ENCODE assay signal across 8 mouse cellular contexts in genomic region chrX:155337905-155338721, GRCm38 (mm10). TPM values are rescaled to one million over a fixed set of nuclear protein-coding genes. Genes with fewer than 3 reads are reported as not detected.
A peak's percentile ranks its signal among the peaks of the same experiment; 100 is the strongest.
DNase-seq lines count a peak whose midpoint lies in the region; ATAC-seq and TF ChIP-seq lines count a peak whose summit lies in the region.

No protein-coding gene starts in this region.

- peak; percentile 46; the same call in 1 of the 2 replicates for TF ChIP-seq POLR2A in liver, adult 2 months (IDR thresholded peaks at IDR 0.05; ENCODE audit: extremely low read depth, insufficient read depth, low read length)
- TF ChIP-seq POLR2A in myocyte (IDR thresholded peaks at IDR 0.05; ENCODE audit: insufficient read length, low read depth) = peak; percentile 84

- H3K4me3 ChIP-seq in embryonic facial prominence, embryonic 14.5 days (ENCODE audit: low read depth, low read length) = peak overlapping the region; percentile 56
- peak overlapping the region; percentile 55 for H3K4me3 ChIP-seq in kidney, embryonic 14.5 days (ENCODE audit: low read length)
- H3K4me3 ChIP-seq in liver, adult 2 months (ENCODE audit: insufficient read depth, low read depth, low read length) = peak overlapping the region; percentile 94
- H3K4me3 ChIP-seq in myocyte = peak overlapping the region; percentile 40

- H3K36me3 ChIP-seq in embryonic facial prominence, embryonic 14.5 days (ENCODE audit: control insufficient read depth, insufficient read depth, low read length) = no peaks in the 10 kb centered on the region
- no peaks in the 10 kb centered on the region; the same call in 1 of the 2 replicates for H3K36me3 ChIP-seq in kidney, embryonic 14.5 days (ENCODE audit: control insufficient read depth, insufficient read depth, low read length)
- H3K36me3 ChIP-seq in liver, adult 2 months (ENCODE audit: control insufficient read depth, insufficient read depth, low read length) = peaks cover 1% of the 10 kb centered on the region; the same call in 1 of the 2 replicates
- peaks cover 3% of the 10 kb centered on the region for H3K36me3 ChIP-seq in myocyte (ENCODE audit: control insufficient read depth, insufficient read depth)
- no peaks in the 10 kb centered on the region for H3K36me3 ChIP-seq in splenic B cell, adult 2 months (ENCODE audit: control insufficient read depth, insufficient read depth, low read length, poor library complexity, severe bottlenecking)

- H3ac ChIP-seq in myocyte (ENCODE audit: control insufficient read depth, insufficient read length) = peak overlapping the region; percentile 56

- no peaks in the 10 kb centered on the region for H3K4me1 ChIP-seq in embryonic facial prominence, embryonic 14.5 days (ENCODE audit: control insufficient read depth, insufficient read depth, low read length)
- no peaks in the 10 kb centered on the region for H3K4me1 ChIP-seq in kidney, embryonic 14.5 days (ENCODE audit: control insufficient read depth, insufficient read depth, low read length)
- no peaks in the 10 kb centered on the region for H3K4me1 ChIP-seq in liver, adult 2 months (ENCODE audit: control insufficient read depth, insufficient read depth, low read length)

- H3K9ac ChIP-seq in embryonic facial prominence, embryonic 14.5 days (ENCODE audit: low read depth, low read length) = peak overlapping the region; percentile 76
- H3K9ac ChIP-seq in kidney, embryonic 14.5 days (ENCODE audit: low read depth, low read length) = peak overlapping the region; percentile 67
- peak overlapping the region; percentile 86 for H3K9ac ChIP-seq in liver, adult 2 months (ENCODE audit: low read depth, low read length)

- no peaks in the 10 kb centered on the region for H3K27me3 ChIP-seq in embryonic facial prominence, embryonic 14.5 days (replicated peaks; ENCODE audit: control insufficient read depth, insufficient read depth, low read length)
- H3K27me3 ChIP-seq in kidney, embryonic 14.5 days (ENCODE audit: control insufficient read depth, insufficient read depth, low read length) = no peaks in the 10 kb centered on the region
- H3K27me3 ChIP-seq in liver, adult 2 months (ENCODE audit: control insufficient read depth, insufficient read depth, low read length) = no peaks in the 10 kb centered on the region
- no peaks in the 10 kb centered on the region for H3K27me3 ChIP-seq in myocyte (ENCODE audit: control insufficient read depth, insufficient read depth, insufficient read length)
- no peaks in the 10 kb centered on the region for H3K27me3 ChIP-seq in splenic B cell, adult 2 months (ENCODE audit: control insufficient read depth, insufficient read depth, low read length, poor library complexity, severe bottlenecking)

- H3K9me3 ChIP-seq in embryonic facial prominence, embryonic 14.5 days (ENCODE audit: control insufficient read depth, low read length) = no peaks in the 10 kb centered on the region
- no peaks in the 10 kb centered on the region for H3K9me3 ChIP-seq in kidney, embryonic 14.5 days (ENCODE audit: control insufficient read depth, low read length)

- peak; percentile 80 for DNase-seq in 416B (ENCODE audit: low read depth)
- DNase-seq in adrenal gland, postnatal 4 days (ENCODE audit: low spot score in 2 of 2) = peak; percentile 60 to 66
- peak; percentile 89 for DNase-seq in embryonic facial prominence, embryonic 14.5 days (ENCODE audit: low spot score)
- peak; percentile 71 to 72 for DNase-seq in heart, adult 9 months (ENCODE audit: low spot score in 2 of 2)
- peak; percentile 64 for DNase-seq in liver, adult 2 months (ENCODE audit: extremely low read depth, low read depth, low spot score)
- peak; percentile 83 for DNase-seq in splenic B cell, adult 2 months (ENCODE audit: low read depth, low spot score)

- no peak for TF ChIP-seq CTCF in liver, adult 2 months (IDR thresholded peaks at IDR 0.05; ENCODE audit: low read depth, low read length)

- WGBS in embryonic facial prominence, embryonic 14.5 days = 23% methylated on average over 32 of the region's 49 CpGs
- WGBS in kidney, embryonic 14.5 days = 22% methylated on average over 49 of the region's 49 CpGs
- under 1% methylated on average over 38 of the region's 49 CpGs for WGBS in liver, adult 2 months

- peak; percentile 98 for ATAC-seq in embryonic facial prominence, embryonic 14.5 days (ENCODE audit: low read depth)
- ATAC-seq in kidney, embryonic 14.5 days (ENCODE audit: low FRiP score, low TSS enrichment) = peak; percentile 99

- no peaks in the 10 kb centered on the region for H3K79me2 ChIP-seq in liver, adult 2 months (ENCODE audit: control insufficient read depth, insufficient read depth, low read length)
- peaks cover 7% of the 10 kb centered on the region for H3K79me2 ChIP-seq in myocyte (ENCODE audit: control insufficient read depth, insufficient read depth)

- H3K4me2 ChIP-seq in embryonic facial prominence, embryonic 14.5 days (ENCODE audit: low read depth, low read length) = peak overlapping the region; percentile 51
- peak overlapping the region; percentile 42 for H3K4me2 ChIP-seq in kidney, embryonic 14.5 days (replicated peaks; ENCODE audit: low read depth, low read length)
- H3K4me2 ChIP-seq in myocyte (ENCODE audit: low read depth) = peak overlapping the region; percentile 43

- H3K27ac ChIP-seq in embryonic facial prominence, embryonic 14.5 days (replicated peaks; ENCODE audit: low read depth, low read length) = peak overlapping the region; percentile 87
- H3K27ac ChIP-seq in kidney, embryonic 14.5 days (ENCODE audit: low read depth, low read length) = peak overlapping the region; percentile 69; the same call in 1 of the 2 replicates
- peak overlapping the region; percentile 78 for H3K27ac ChIP-seq in liver, adult 2 months (replicated peaks; ENCODE audit: insufficient read depth, low read depth, low read length)

TF ChIP-seq in myocyte, 11 proteins besides CTCF, POLR2A, EP300 and RAD21:
- TF ChIP-seq USF1 (IDR thresholded peaks at IDR 0.05; ENCODE audit: low read depth) = peak; percentile 51
- peak; percentile 80 for TF ChIP-seq POLR2AphosphoS2 (IDR thresholded peaks at IDR 0.05; ENCODE audit: insufficient read length, low read depth)
- no peak for TF ChIP-seq MAX (IDR thresholded peaks at IDR 0.05; ENCODE audit: low read depth)
- TF ChIP-seq TCF12 (IDR thresholded peaks at IDR 0.05; ENCODE audit: insufficient read depth, poor library complexity, severe bottlenecking) = no peak
- peak; percentile 14 for TF ChIP-seq E2F4 (IDR thresholded peaks at IDR 0.05; ENCODE audit: insufficient read depth)

RNA-seq across cellular contexts. Expression of gene Prdx4, which starts 2.4 kb away (rescaled TPM):
- 100 to 1,000 TPM in 1 of 2 experiments, 10 to 100 TPM in 1; 87.6 to 110 TPM for total RNA-seq in adrenal gland, postnatal 4 days (2021)
- 322 and 325 TPM in 2 replicates for polyA plus RNA-seq in embryonic facial prominence, embryonic 14.5 days (2014; fragmentation: Nextera tagmentation; extraction: Ambion mirVana)
- 302 and 365 TPM in 2 replicates for polyA plus RNA-seq in kidney, embryonic 14.5 days (2014; fragmentation: Nextera tagmentation; extraction: Ambion mirVana)
- 265 and 298 TPM in 2 replicates for total RNA-seq in liver, adult 2 months (2014; rRNA removed)
- 142 and 172 TPM in 2 replicates for polyA plus RNA-seq in liver, adult 2 months (2012; rRNA removed)
- 97.8 TPM for polyA plus RNA-seq in myocyte (2012; fragmentation: generic; extraction: Trizol)

Comparison
In these comparisons a context has a peak if more than half of its experiments do, and no peak if none do; other contexts are left out.
1. Peak in every context shown above with its lines: DNase-seq, ATAC-seq, H3K4me3 ChIP-seq and H3K27ac ChIP-seq.
2. H3K4me3 ChIP-seq: peak in every context shown above with its lines; median percentile 94 in liver, adult 2 months; 56 in embryonic facial prominence, embryonic 14.5 days; 55 in kidney, embryonic 14.5 days; 40 in myocyte.